Mouse (Mus musculus) heart, embryonic 15.5 days (tissue): ENCODE results near the gene Tcte1. TPM values are rescaled to one million over a fixed set of nuclear protein-coding genes. Genes with fewer than 3 reads are reported as not detected.
A peak's percentile ranks its signal among the peaks of the same experiment; 100 is the strongest.

Experiments
- ATAC-seq: fragments of 200-750 bp; cut with Nextera tagmentation; replicated peaks from 2 replicates; pipeline ENCODE4 v1.8.0; 2017; ENCODE audit warnings: low read depth, moderate TSS enrichment; ENCODE audit not compliant: insufficient number of reproducible peaks, insufficient read depth, low FRiP score
- H3K27ac ChIP-seq: fragments of 300-500 bp; sonication (generic); 2 replicates; pipeline ENCODE4 v1.5.1; 2015; ENCODE audit warnings: mild to moderate bottlenecking, inconsistent platforms
- H3K27me3 ChIP-seq: fragments of 300-500 bp; sonication (generic); 2 replicates; pipeline ENCODE4 v1.6.1; 2015; ENCODE audit warnings: inconsistent platforms
- H3K36me3 ChIP-seq: fragments of 300-500 bp; sonication (generic); 2 replicates; pipeline ENCODE4 v1.6.1; 2015; ENCODE audit warnings: mild to moderate bottlenecking, inconsistent platforms
- H3K4me1 ChIP-seq: fragments of 300-500 bp; sonication (generic); replicated peaks from 2 replicates; pipeline ENCODE4 v1.6.1; 2015; ENCODE audit warnings: inconsistent platforms
- H3K4me2 ChIP-seq: fragments of 300-500 bp; sonication (generic); 2 replicates; pipeline ENCODE4 v1.6.1; 2015; ENCODE audit warnings: inconsistent platforms, mild to moderate bottlenecking, moderate library complexity
- H3K4me3 ChIP-seq: fragments of 300-500 bp; sonication (generic); 2 replicates; pipeline ENCODE4 v1.5.1; 2015; ENCODE audit warnings: mild to moderate bottlenecking, inconsistent platforms
- H3K9ac ChIP-seq: fragments of 300-500 bp; sonication (generic); 2 replicates; pipeline ENCODE4 v1.6.1; 2015; ENCODE audit warnings: mild to moderate bottlenecking, inconsistent platforms
- H3K9me3 ChIP-seq: fragments of 300-500 bp; sonication (generic); replicated peaks from 2 replicates; pipeline ENCODE4 v1.6.1; 2016; ENCODE audit warnings: inconsistent platforms
- WGBS: fragments of 180-500 bp; shearing (Covaris S2); methylation state at CpG from one replicate; pipeline ENCODE4 v1.1.7; 2015; ENCODE audit warnings: mixed read lengths; 5-methylcytosine and 5-hydroxymethylcytosine counted together
- polyA plus RNA-seq: library from polyadenylated mRNA; unstranded; fragments of >200 nt; fragmentation: Nextera tagmentation; extraction: Ambion mirVana; gene quantifications from 2 replicates; pipeline ENCODE4 v1.2.1, GENCODE M21; 2015

Tcte1 gene
- polyA plus RNA-seq, 1 experiment from 2014 or later, result 0.16 TPM

DNA sequence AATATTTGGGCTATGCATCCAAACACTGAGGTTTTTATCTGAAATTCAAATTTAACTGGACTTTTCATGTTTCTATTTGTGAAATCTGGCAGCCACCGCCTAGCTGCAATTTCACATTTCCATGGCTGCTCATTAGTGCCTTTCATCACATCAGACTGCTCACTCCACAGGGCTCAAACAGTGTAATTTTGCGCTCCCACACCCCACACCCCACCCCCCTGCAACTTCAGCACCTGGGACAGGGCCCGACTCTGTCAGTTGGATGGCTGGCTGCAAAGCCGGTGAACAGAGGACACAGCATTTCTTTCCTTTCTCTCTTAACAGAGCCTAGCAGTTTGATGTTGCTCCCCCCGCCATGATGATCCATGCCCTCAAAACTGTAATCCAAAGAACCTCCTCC lies 13.0 kb downstream of the Tcte1 start:
- Histone ChIP-seq H3K9ac (no peak overlapping the region), H3K27ac (no peak overlapping the region), H3K9me3 (no peaks in the 10 kb centered on the region), H3K27me3 (peaks cover 93% of the 10 kb centered on the region), H3K4me1 (no peaks in the 10 kb centered on the region), H3K4me2 (no peak overlapping the region), H3K36me3 (no peaks in the 10 kb centered on the region), H3K4me3 (no peak overlapping the region)
- WGBS, result 12% methylated on average over 5 of the region's 5 CpGs
- ATAC-seq, result no peak

DNA sequence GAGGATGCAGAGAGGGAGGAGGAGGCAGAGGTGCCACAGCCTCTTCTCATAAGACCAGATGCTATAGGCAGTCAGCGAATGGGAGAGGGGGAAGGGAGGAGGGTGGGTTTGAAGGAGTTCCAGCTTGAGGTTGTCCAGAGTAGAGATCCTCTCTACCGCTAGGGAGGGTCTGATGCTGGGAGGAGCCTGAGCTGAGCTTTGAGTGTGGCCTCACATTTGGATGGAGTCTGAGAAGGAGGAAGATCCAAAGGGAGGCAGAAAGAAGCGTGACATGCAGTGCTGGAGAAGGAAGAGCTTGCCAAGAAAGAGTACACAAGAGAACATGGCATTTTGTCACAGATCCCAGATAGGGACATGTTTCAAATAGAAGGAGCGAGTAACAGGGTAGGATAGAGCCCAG lies 15.2 kb downstream of the Tcte1 start:
- no peaks in the 10 kb centered on the region for H3K4me1 ChIP-seq
- H3K4me2 ChIP-seq, result no peak overlapping the region
- H3K9ac ChIP-seq, result no peak overlapping the region
- 47% methylated on average over 4 of the region's 4 CpGs for WGBS
- H3K27ac ChIP-seq, result no peak overlapping the region
- no peaks in the 10 kb centered on the region for H3K9me3 ChIP-seq
- peaks cover 95% of the 10 kb centered on the region for H3K27me3 ChIP-seq
- H3K4me3 ChIP-seq, result no peak overlapping the region
- no peaks in the 10 kb centered on the region for H3K36me3 ChIP-seq
- no peak for ATAC-seq

GRCm38 (mm10) chr17:45539664-45540063 lies 16.4 kb downstream of the Tcte1 start:
- Histone ChIP-seq H3K4me3 (no peak overlapping the region), H3K27me3 (peaks cover 98% of the 10 kb centered on the region), H3K36me3 (no peaks in the 10 kb centered on the region), H3K4me2 (no peak overlapping the region), H3K27ac (no peak overlapping the region), H3K4me1 (peaks cover 7% of the 10 kb centered on the region), H3K9ac (no peak overlapping the region), H3K9me3 (no peaks in the 10 kb centered on the region)
- no peak for ATAC-seq
- WGBS, result 71% methylated on average over 21 of the region's 21 CpGs

GRCm38 (mm10) chr17:45542129-45542528 lies 18.9 kb downstream of the Tcte1 start:
- ATAC-seq, result no peak
- Histone ChIP-seq H3K9me3 (no peaks in the 10 kb centered on the region), H3K4me3 (no peak overlapping the region), H3K27me3 (peaks cover 98% of the 10 kb centered on the region), H3K4me1 (peaks cover 20% of the 10 kb centered on the region), H3K36me3 (no peaks in the 10 kb centered on the region), H3K4me2 (no peak overlapping the region), H3K27ac (no peak overlapping the region), H3K9ac (no peak overlapping the region)
- WGBS, result 22% methylated on average over 6 of the region's 6 CpGs

GRCm38 (mm10) chr17:45542705-45543104 lies 19.5 kb downstream of the Tcte1 start:
- no peak overlapping the region for H3K9ac ChIP-seq
- ATAC-seq, result no peak
- H3K27me3 ChIP-seq, result peaks cover 98% of the 10 kb centered on the region
- H3K4me1 ChIP-seq, result peaks cover 20% of the 10 kb centered on the region
- H3K36me3 ChIP-seq, result no peaks in the 10 kb centered on the region
- WGBS, result 66% methylated on average over 2 of the region's 2 CpGs
- no peak overlapping the region for H3K4me3 ChIP-seq
- H3K9me3 ChIP-seq, result no peaks in the 10 kb centered on the region
- H3K27ac ChIP-seq, result no peak overlapping the region
- H3K4me2 ChIP-seq, result no peak overlapping the region

DNA sequence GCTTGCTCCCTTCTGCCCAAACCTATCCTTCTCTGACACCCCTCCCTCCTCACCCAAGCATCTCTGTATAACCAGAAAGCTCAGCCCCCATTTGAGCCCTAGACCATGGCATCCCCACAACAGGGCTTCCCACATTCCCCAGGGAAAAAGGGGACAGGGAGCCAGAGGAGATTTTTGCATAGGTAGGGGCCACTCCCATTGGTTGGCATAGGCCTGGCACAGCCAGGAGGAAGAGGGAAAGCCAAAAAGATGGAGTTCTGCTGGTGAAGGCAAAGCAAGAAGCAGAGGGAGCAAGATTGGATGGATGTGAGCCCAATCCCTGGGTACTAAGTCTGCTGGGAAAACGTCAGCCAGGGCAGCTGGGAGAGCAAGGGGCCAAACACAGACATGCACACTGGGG lies 19.9 kb downstream of the Tcte1 start:
- H3K27me3 ChIP-seq, result peaks cover 98% of the 10 kb centered on the region
- H3K4me2 ChIP-seq, result no peak overlapping the region
- H3K4me3 ChIP-seq, result no peak overlapping the region
- H3K36me3 ChIP-seq, result no peaks in the 10 kb centered on the region
- no peak overlapping the region for H3K27ac ChIP-seq
- H3K9me3 ChIP-seq, result no peaks in the 10 kb centered on the region
- WGBS, result 48% methylated on average over 1 of the region's 1 CpGs
- peaks cover 20% of the 10 kb centered on the region for H3K4me1 ChIP-seq
- no peak for ATAC-seq
- H3K9ac ChIP-seq, result no peak overlapping the region

DNA sequence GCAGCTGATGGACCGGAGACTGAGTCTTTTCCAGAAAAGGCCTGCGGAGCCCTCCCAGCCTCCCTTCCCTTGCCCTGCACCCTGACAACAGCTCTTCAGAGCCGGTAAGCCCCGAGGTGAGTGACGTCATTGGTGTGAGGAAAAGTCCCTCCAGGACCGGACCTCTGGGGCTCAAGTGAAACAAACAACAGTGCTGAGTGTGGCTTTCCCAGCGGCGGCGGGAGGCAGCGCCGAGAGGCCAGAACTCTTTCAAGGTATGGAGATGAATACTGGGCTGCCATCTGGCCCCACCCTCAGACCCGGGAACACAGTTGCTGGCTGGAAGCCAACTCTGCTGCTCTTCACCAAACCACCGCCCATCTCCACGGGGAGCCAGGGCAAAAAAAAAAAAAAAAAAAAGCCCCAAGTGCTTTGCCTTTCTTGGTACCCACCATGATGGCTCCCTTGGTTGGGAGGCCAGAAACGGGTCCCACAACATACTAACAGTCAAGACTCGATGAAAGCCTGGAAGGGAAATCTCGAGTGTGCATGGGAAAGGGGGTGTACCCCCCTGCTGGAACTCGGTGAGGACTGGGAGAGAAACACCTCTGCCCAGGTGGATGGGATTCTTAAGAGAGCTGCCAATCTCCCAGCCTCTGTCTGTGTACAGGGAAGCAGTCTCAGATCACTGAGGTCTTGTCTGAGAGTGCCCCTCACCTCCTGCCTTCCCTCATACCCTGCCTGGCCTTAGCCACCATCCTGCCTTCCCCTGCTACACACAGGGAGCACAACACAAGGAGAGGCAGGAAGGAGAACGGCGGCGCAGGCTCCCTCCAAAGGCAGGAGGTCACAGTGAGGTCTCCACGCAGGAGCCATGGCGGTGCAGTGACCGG lies 21.0 kb downstream of the Tcte1 start:
- Histone ChIP-seq H3K27me3 (peaks cover 95% of the 10 kb centered on the region), H3K4me3 (peak overlapping the region; percentile 43), H3K4me1 (peaks cover 26% of the 10 kb centered on the region), H3K9ac (no peak overlapping the region), H3K36me3 (no peaks in the 10 kb centered on the region), H3K4me2 (peak overlapping the region; percentile 65), H3K9me3 (no peaks in the 10 kb centered on the region), H3K27ac (no peak overlapping the region)
- ATAC-seq, result no peak
- 7% methylated on average over 24 of the region's 24 CpGs for WGBS

GRCm38 (mm10) chr17:45544873-45545277 lies 21.6 kb downstream of the Tcte1 start:
- H3K9me3 ChIP-seq, result no peaks in the 10 kb centered on the region
- H3K9ac ChIP-seq, result no peak overlapping the region
- no peak for ATAC-seq
- peaks cover 92% of the 10 kb centered on the region for H3K27me3 ChIP-seq
- no peak overlapping the region for H3K27ac ChIP-seq
- H3K4me3 ChIP-seq, result peak overlapping the region; percentile 43
- no peaks in the 10 kb centered on the region for H3K36me3 ChIP-seq
- peaks cover 33% of the 10 kb centered on the region for H3K4me1 ChIP-seq
- WGBS, result 3% methylated on average over 46 of the region's 46 CpGs
- peak overlapping the region; percentile 65 for H3K4me2 ChIP-seq

GRCm38 (mm10) chr17:45545278-45545961 lies 22.2 kb downstream of the Tcte1 start:
- peak overlapping the region; percentile 65 for H3K4me2 ChIP-seq

DNA sequence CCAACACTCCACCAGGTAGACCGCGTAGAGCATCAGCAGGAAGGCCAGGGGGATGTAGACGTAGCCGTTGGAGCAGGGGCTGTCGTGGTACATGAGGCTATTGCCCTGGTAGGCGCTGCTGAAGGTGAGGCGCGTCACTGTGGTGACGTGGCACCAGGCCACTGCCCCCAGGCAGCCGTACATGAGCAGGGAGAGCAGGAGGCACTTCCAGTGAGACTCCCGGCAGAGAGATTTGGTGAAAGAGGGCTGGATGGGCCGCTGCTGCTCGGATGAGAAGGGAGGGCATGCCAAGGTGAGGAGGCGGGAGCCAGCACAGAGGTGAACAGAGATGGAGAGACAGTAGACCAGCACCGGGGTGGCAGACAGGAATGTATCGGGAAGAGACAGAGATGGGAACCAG lies 23.7 kb downstream of the Tcte1 start:
- Histone ChIP-seq H3K4me1 (peaks cover 40% of the 10 kb centered on the region), H3K4me3 (no peak overlapping the region), H3K27me3 (peaks cover 91% of the 10 kb centered on the region), H3K36me3 (no peaks in the 10 kb centered on the region), H3K4me2 (no peak overlapping the region), H3K9me3 (no peaks in the 10 kb centered on the region), H3K9ac (no peak overlapping the region), H3K27ac (no peak overlapping the region)
- WGBS, result 67% methylated on average over 16 of the region's 16 CpGs
- no peak for ATAC-seq

More at GRCm38 (mm10) chr17:45545278-45545961, 22.2 kb downstream of the Tcte1 start:
- ATAC-seq, result no peak
- no peaks in the 10 kb centered on the region for H3K36me3 ChIP-seq
- no peak overlapping the region for H3K9ac ChIP-seq
- no peaks in the 10 kb centered on the region for H3K9me3 ChIP-seq
- peaks cover 38% of the 10 kb centered on the region for H3K4me1 ChIP-seq
- peak overlapping the region; percentile 43 for H3K4me3 ChIP-seq
- 8% methylated on average over 74 of the region's 74 CpGs for WGBS
- no peak overlapping the region for H3K27ac ChIP-seq
- H3K27me3 ChIP-seq, result peaks cover 92% of the 10 kb centered on the region

DNA sequence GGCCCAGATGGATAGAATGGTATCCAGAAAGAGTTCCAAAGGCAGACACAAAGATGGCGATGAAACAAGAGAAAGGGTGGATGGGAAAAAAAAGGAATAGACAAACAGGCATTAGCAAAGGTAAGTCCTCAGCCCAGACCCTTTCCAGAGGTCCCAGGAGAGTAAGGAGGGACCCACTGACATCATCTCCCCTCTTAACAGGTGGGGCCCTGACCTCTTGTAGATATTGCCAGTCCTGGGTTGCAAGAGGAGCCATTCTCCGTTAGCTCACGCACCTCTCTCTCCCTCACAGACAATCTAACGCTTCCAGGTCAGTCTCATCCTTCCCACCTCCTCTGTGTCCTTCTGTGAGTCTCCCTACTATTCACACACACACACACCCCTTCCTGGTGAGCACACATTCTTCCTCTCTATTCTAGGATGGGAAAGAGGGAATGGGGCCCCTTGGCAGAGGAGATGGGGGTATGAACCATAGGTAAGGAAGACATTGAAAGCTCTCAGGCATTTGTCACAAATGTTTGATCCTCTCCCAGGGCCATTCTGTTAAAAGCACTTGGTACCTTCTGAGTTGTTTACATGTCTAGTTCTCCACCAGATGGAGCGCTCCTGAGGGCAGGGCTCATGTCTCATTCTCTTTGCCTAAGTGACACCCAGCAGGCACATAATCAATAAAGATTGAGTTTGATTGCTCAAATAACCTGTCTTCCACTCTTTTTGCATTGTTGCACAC lies 24.4 kb downstream of the Tcte1 start:
- no peaks in the 10 kb centered on the region for H3K9me3 ChIP-seq
- H3K27ac ChIP-seq, result no peak overlapping the region
- no peaks in the 10 kb centered on the region for H3K36me3 ChIP-seq
- H3K4me2 ChIP-seq, result no peak overlapping the region
- peaks cover 40% of the 10 kb centered on the region for H3K4me1 ChIP-seq
- WGBS, result 68% methylated on average over 5 of the region's 5 CpGs
- no peak for ATAC-seq
- no peak overlapping the region for H3K9ac ChIP-seq
- H3K27me3 ChIP-seq, result peaks cover 84% of the 10 kb centered on the region
- H3K4me3 ChIP-seq, result no peak overlapping the region
